Mouse (Mus musculus) heart, adult 9 months (tissue): ENCODE measurements at regions not wholly inside any gene's neighbourhood (a gene's known extent, or its start where the extent isn't known, plus 50 kb on each side); places are given as distances from the start of the nearest gene placed in this dataset.

ENCODE experiments used
- DNase-seq, 2 experiments: peaks; one replicate each; pipeline ENCODE4 v3.0.0; 2022; ENCODE audit warnings: low spot score in 2 of 2

DNA sequence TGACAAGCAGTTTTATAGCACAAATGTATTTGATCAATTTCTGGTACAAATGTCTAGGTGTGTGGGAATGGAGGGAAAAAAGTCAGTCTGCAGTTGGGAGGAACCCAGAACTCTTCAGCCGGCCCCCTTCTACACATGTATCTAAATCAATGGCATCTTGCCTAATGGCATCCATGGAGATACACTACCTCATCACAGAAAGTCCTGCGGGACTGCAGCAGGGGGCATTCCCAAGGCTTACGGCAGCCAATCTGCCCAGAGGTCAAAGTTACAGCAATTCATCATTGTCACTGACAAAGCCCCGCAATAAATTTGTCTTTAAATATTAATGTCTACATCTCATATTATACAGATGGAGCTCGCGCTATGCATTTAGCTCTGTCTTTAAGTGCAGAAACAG, 135.7 kb upstream of the Arhgap5 start:
- DNase-seq: no peak

DNA sequence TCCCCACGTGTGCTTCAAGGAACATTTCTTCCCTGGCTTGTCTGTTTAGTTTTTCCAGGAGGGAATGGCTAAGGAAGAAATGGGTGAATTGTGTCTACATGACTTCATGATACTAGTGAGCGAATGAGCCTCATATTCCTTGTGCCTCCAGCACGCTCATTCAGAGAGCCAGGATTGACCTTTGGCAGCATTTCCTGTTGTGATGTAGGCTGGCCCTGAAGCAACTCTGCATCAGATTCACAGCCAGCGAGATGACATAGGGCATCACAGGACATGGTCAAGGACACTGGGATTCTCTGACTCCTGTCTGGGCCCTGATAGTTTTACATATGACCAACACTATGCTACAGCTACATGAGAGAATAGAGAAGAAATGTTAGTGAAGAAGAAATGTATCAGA, 135.3 kb upstream of the Arhgap5 start:
- no peak for DNase-seq

DNA sequence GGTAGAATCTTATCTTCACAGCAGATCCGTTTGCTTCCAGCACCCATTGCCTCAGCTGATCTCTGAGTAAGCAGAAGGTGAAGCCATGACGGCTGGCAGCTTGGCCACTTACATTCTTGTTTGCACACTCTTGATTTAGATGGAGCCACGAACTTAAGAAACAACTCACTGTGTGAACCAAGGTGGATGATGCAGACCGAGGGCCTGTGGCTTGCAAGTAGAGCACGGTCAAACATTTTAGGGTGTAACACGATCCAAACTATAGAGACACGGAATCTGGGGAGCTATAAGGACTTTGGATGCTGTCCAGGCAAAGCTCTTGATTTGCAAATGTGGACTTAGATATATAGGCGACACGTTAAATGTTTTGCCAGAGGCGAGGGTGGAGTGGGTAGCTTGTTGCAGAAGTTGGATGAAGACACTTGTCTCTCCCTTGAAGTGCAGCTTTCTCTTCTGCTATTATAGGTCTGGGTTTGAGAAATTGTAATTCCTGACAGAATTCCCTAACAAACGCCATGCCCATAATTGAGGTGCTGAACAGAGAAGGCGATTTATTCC, 133.5 kb upstream of the Arhgap5 start:
- no peak for DNase-seq

DNA sequence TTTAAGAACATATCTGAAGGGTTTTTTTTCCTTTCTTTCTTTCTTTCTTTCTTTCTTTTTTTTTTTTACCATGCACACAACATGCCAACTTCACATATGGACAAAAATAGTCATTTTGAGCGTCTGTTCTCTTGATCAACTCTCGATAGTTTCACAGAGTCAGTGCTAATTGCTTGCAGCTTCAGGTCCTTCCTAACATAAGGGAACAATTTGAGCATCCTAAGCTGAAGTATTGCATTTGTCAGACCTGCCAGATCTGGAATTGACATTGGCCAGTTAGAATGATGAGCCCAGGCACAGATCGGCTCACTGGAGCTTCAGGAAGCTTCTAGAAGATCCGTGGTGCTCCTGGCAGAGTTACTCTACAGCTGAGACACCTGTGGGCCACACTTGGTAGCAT, 128.7 kb upstream of the Arhgap5 start:
- no peak for DNase-seq

DNA sequence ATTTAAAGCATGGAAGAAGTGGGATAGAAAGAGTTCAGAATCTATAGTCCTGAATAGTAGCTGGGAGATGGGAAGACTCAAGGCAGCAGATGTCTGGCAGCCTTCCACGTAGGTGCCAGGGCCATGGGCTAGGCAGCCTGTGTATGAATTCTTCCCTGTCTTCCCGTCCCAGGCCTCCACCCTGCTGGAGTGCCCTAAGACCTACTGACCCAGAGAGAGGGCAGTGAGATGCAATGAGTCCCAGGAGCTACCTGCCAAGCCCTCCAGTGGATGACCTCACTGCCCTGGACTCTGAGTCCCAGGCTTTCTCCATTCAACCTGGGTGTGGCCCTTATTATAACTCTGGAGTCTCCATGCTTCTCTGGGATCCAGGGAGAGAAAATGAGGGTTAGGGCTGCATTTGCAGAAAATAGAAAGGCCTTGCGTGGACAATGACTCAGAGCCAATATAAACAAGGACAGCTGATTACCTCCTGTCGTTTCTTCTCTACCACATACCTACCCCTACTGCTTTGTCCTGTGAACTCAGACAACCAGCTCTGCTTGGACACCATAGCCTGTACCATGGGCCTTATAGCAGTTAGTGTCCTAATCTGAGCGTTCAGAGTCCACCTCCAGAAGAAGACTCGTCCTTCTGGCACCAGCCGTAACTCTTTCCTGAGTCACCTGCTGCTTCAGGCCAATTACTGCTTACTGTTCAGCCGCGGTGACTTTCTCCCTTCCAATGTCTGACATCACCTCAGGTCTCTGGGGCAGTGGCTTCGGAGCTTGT, 126.9 kb upstream of the Arhgap5 start:
- no peak for DNase-seq

DNA sequence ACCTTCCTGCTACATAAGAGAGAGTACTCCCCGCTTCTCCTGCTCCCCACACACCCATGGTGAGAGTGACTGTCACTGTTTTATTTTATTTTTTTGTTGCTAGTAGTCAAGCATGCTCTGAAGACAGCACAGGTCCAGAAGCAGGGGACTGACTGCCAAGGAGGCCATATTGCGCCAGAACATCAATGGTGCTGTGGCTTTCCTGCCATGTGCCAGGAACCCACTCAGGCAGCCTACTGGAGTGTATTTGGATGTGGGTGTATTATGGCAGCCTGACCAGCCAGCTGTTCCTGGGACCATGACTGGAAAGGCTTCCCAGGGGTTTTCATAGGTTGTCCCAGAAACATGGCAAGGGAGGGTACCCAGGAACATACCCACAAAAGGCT, 126.3 kb upstream of the Arhgap5 start:
- no peak for DNase-seq

DNA sequence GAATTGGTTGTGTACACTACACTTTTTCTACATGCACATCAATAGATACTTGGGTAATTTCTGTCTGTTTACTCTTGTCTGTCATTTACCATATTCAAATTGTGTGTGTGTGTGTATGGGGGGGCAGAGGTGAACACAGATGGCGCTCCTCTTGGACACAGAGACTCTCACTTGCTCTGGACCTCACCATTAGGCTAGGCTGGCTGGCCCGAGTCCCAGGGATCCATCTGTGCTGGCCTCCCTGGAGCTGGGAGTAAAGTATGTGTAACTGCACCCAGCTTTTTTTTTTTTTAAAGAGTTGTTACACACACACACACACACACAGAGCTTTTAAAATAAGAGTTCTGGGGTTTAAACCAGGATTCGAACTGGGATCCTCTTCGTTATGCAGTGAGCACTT, 124.5 kb upstream of the Arhgap5 start:
- no peak for DNase-seq

DNA sequence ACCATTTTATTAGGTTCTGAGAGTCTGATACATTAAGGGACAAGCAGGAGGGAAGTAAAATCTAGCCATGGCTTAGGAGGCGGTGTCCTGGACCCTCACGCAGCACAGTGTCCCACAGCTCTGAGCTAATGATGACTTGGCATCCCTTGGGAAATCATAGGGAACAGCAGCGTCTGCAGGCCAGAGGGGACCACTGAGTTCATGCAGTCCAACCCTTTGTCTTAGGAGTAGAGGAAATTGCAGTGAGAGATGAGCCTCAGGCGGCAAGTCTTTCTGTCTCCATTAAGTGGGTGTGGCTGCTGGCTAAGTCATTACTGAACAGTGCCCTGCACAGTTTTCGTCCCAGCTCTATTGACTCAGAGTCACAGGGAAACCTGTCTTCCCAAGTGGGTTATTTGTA, 123.8 kb upstream of the Arhgap5 start:
- no peak for DNase-seq

DNA sequence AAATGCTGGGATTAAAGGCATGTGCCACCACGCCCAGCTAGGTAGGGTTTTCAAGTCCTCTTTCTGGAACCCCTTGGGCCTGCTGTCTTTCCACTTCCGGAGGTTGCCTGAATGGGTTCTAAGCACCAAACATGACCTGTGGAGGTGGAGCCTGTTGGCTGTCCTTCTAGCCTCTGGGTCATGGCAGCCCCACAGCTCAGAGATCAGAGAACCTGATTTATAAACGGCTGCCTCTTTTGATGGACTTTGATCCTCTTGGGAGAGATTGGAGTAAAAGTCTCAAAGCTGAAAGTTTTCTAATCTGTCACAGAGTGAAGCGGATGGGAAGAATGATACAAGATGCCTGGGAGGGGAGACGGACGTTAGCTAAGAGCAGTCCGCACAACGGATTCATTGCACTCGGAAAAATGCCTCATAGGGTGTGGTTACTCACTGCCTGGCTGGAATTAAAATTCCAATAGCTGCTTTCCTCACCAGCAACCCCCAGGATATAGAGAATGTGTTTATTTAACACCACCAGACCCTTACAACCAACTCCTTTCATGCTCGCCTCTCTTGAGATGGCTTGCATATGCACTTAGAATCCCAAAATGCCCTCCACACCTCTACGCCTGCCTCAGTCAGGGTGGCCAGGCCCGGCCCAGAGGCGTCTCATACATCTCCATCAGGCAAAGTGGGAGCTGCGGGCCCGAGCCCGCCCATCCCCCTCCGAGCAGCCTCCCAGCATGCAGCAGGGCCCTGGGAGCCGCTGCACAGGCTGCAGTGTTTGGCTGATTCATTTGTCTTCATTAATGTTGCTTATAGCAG, 122.4 kb upstream of the Arhgap5 start:
- DNase-seq: no peak

DNA sequence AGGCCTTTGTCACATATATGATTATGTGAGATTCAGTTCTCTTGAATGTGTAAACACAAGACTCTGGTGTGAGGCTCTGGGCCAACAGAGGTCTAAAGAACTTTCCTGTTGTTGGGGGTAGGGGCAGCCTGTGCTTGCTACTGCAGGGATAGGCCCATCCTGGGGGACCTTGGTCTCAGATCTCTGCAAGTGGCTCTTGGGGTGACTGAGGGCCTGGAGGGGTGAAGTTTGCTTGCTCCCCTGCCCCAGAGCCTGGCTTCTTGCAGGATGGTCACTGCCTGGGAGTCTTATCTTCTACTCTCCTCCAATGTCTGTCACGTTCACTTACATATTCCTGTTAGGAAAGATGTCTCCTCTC, 121.8 kb upstream of the Arhgap5 start:
- DNase-seq: no peak

DNA sequence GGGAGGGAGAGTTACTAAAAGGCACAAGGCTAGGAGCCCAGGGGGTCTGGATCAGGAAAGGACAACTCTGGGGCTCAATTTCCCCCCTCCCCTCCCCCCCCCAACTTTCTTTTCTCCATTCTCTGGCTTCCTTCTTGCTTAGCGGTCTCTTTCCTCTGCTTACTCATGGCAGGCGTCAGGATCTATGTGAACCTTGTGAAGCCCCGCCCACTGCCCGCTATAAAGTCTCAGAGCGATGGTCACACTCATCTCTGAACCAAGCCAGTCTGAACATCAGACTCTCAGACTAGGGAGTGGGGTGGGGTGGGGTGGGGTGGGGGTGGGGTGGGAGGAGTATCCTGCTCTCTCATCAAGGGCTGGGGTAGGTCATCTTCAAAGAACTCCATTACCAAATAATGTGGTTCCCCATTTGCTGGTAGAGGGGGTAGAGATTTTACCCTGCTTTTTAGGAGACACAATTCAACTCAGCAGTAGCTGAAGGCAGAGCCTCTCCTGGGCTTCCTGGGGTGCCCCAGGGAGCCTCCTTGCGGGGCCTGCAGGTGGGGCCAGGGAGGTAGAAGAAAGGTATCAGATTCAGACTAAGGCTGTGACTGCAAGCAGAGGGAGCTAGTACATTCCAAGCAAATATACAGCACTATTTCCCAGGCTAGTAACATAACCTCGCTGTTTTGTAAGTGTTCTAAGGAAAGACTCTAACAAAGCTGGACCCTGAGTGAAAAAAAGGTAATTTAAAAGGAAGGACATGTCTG, 120.8 kb upstream of the Arhgap5 start:
- DNase-seq: no peak

DNA sequence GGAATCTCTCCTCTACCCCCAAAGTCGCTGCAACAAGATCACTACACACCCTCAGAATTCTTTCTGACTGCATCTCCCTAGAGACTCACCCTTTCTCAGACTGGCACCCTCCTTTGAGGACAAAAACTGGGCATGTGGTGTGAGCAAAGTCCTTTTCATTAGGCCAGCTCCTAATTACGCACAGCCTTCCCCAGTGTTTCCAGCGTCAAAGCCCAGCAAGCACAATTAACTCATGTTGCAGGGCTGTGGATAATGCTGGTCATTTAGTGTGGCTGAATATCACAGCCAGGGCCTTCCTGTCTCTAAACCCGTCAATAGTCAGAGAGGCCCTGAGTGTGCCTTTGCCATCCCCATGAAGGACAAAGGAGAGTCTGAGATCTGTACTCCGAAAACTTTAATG, 114.2 kb upstream of the Arhgap5 start:
- no peak for DNase-seq

DNA sequence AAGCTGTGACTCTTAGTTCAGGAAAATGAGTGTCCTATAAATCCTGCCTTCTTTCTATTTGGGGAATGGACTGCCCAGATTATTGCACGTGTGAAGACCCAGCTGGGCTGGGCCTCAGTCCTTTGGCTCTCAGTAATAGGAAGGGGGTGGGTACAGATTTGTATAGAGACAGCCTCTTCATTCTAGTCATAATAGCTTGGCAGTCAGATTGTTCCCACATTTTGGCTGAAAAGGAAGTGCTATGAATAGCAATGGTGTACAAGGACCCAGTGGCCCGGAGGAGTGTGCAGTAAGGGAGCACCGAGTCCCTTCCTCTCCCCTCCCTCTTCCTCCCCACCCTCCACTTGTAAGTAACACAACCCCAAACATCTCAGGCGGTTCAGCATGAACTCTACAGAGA, 113.5 kb upstream of the Arhgap5 start:
- DNase-seq: peak; percentile 69 to 89

DNA sequence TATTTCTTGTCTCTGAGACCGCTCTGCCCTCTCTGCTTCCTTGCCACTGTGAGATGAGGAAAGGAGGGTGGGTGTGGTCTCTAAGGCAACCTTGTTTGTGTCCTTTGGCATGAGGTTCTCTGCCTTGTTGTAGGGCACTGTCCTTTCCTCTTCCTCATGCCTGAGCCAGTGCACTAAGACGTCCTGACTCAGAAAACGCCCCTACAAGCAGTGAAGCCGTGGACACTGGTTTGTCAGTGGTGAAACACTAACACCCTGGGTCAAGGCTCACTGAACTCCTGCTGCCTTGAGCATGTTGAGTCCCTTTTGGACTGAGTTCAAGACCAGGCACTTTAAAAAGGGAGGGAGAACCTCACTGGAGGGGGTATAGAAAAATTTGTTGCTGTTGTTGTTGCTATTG, 111.1 kb upstream of the Arhgap5 start:
- no peak for DNase-seq

DNA sequence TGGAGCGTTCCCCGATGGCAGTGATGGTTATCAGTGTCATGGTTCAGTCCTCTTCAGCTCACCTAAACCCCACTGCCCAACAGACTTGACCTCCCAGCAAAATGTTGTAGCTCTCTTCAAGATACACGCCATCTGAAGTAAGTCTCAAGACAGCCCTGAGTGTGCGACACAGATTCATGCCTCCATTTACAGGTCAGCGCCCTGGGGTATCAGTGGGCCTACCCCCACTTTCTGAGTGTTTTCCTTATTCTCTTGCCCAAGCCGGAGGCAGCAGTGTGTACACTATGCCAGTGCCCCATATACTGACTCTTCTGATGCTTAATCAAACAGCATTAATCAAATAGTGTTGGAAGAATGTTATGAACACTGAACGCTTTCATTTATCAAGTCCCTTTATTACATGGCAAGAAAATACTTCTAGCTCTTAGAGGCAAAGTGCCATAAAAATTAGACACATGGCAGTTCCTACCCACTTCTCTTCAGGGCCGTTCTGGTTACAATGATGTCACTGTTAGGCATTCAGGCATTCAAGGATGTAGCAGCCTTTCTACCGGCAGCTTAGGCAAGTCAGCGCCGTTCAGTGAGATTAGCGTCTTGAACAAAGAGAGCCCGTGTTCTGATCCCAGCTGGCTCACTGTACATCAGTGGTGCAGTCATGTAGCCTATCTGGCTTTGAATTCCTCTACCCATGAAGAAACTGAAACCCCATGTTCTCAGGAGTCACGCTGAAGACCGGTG, 109.6 kb upstream of the Arhgap5 start:
- DNase-seq: no peak

DNA sequence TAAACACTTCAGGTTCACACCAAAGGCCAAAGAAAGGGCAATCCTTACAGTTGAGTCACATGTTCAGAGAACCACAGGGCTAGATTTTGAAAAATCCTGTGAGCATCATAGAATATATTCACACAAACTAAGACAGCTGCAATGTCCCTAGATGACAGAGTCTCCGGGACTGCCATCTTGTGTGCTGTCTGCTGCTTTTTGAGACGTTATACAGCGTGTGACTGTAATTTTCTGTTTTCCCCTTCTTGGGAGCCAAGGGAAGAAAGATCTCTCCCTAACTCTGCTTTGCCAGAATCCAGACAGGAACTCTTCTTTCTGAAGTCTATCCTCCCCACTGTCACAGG, 109.1 kb upstream of the Arhgap5 start:
- DNase-seq: no peak

DNA sequence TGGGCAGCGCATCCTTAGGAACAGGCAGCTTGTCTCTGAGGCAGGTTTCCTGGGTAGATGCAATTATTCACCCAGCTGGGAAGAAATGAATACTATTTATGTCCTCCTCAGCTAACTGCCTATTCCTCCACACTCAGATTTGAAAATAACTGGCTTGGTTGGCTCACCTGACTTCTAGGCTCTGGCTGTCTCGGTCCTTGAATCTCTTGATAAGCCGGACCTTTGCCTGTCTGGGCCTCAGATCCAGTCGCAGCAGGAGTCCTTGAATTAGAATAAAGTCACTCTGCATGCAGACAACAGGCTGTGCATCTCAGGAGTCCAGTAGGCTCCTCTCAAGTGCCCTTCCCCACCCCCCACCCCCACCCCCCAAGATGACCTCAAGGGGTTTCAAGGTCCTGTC, 108.7 kb upstream of the Arhgap5 start:
- DNase-seq: no peak

DNA sequence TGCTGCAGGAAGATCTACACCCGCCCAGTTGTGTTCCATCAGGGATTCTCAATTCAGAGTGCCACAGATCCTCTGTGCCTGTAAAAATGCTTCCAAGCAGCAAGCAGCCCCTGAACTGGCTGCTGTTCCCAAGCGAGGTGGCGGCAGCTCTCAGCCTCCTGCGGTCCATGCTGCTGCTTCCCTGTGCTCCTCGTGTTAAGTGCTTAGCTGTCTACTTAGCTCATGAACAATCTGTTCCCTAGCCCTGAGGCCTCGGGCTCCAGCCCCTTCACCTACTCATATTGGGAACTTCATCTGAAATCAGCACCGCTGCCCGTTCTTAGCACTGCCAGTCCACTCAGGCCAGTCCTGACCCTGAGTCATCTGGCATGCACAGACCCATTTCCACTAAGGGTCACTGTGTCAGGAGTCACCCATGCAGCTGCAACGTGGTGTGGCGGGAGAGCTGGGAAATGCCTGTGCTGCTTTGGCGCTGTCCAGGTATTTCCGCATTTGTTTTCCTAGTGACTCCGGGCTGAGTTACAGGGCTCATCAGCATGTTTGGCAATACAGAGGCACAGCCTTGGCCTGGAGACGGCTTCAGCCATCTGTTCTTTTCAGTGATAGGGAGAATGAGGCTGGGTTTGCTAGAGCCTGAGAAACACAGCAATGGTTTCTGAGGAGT, 107.5 kb upstream of the Arhgap5 start:
- peak; percentile 59 to 73 for DNase-seq

DNA sequence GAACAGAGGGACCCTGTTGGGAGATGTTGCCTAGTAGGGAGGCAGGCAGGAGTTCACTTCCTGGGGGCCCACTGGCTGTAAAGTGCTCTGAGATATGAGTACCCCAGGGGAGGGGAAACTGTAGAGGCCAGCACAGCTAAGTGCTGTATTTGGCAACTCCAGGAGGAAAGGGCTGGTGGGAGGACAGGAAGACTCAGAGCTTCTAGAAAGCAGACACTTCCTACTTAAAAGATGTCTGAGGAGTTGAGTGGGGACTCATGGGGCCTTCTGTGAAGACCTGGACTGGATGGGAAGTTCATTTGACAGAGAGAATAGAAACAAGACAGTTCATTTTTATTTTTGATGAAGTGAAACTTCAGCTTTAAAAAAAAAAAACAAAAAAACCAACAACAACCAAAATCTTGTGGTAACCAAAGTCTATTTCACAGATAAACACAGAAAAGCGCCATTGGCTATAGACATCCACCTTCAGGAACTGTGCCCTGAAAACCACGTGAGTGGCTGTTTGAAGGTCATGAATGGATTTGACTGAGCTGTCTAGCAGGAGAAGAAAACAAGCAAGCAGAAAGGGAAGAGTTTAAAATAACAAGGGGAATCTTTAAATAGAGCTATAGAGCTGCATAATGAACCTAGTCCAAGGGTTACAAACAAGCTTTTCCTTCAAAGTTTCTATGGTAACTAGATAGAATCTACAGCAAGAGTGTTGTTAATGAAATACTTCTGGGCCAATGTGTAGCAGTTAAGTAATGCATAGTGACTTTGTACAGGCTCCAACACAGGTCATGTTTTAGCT, 105.9 kb upstream of the Arhgap5 start:
- DNase-seq: peak in 1 of 2 experiments; percentile 7

DNA sequence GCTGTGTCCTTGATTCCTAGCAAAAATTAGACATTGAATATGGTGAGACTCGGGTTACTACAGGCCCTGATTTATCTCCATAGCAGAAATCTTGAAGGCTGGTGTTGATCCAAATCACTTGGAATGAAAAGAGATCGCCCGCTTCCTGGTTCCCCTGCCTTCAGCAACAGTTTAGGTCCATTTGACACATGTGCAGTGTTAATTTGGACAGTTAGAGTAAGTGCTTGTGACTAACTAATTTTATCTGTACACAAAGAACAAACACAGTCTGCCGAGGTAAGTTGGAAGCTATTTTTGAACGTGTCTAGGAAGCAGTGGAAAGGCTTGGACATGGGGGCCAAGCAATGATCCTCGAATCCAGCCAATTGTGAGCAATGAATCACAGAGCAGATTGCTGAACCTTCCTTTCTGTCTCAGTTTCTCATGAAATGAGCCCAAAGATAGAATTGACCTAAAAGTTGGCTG, 105.2 kb upstream of the Arhgap5 start:
- DNase-seq: peak; percentile 26 to 28
